Mouse (Mus musculus) stomach, embryonic 16.5 days (tissue): Measurements from ENCODE around the gene Ran. TPM values are rescaled to one million over a fixed set of nuclear protein-coding genes. Genes with fewer than 3 reads are reported as not detected.

ENCODE experiments used
- ATAC-seq: fragments of 200-750 bp; cut with Nextera tagmentation; 2 replicates; pipeline ENCODE4 v1.8.0; 2017; ENCODE audit warnings: moderate number of reproducible peaks, moderate TSS enrichment; ENCODE audit not compliant: insufficient read depth, low FRiP score
- H3K27ac ChIP-seq: fragments of 300-500 bp; sonication (generic); 2 replicates; pipeline ENCODE4 v1.5.1; 2014; ENCODE audit warnings: low read length
- H3K27me3 ChIP-seq: fragments of 300-500 bp; sonication (generic); 2 replicates; pipeline ENCODE4 v1.6.1; 2014; ENCODE audit warnings: low read length, control low read depth, mixed read lengths; ENCODE audit not compliant: control insufficient read depth, insufficient read depth
- H3K36me3 ChIP-seq: fragments of 300-500 bp; sonication (generic); 2 replicates; pipeline ENCODE4 v1.6.1; 2014; ENCODE audit warnings: low read length; ENCODE audit not compliant: control insufficient read depth, insufficient read depth
- H3K4me1 ChIP-seq: fragments of 300-500 bp; sonication (generic); 2 replicates; pipeline ENCODE4 v1.6.1; 2014; ENCODE audit warnings: low read length, control low read depth, mixed read lengths; ENCODE audit not compliant: control insufficient read depth, insufficient read depth
- H3K4me2 ChIP-seq: fragments of 300-500 bp; sonication (generic); 2 replicates; pipeline ENCODE4 v1.6.1; 2014; ENCODE audit warnings: low read depth, low read length, mixed read lengths
- H3K4me3 ChIP-seq: fragments of 300-500 bp; sonication (generic); replicated peaks from 2 replicates; pipeline ENCODE4 v1.5.1; 2014; ENCODE audit warnings: mild to moderate bottlenecking, low read length
- H3K9ac ChIP-seq: fragments of 300-500 bp; sonication (generic); 2 replicates; pipeline ENCODE4 v1.6.1; 2014; ENCODE audit warnings: low read length
- H3K9me3 ChIP-seq: fragments of 300-500 bp; sonication (generic); replicated peaks from 2 replicates; pipeline ENCODE4 v1.6.1; 2016; ENCODE audit warnings: low read length, control low read depth; ENCODE audit not compliant: control insufficient read depth
- WGBS: fragments of 180-500 bp; shearing (Covaris S2); extraction: QIAGEN DNeasy Blood & Tissue Kit; methylation state at CpG from one replicate; pipeline ENCODE4 v1.1.7; 2014; 5-methylcytosine and 5-hydroxymethylcytosine counted together
- polyA plus RNA-seq: library from polyadenylated mRNA; unstranded; fragments of >200 nt; fragmentation: Nextera tagmentation; extraction: Ambion mirVana; gene quantifications from 2 replicates; pipeline ENCODE4 v1.2.1, GENCODE M21; 2015

Ran gene
- polyA plus RNA-seq, 1 experiment from 2014 or later = 484 TPM

GRCm38 (mm10) chr5:129051910-129052309 lies 32.0 kb downstream of the Ran start:
- Histone ChIP-seq H3K36me3 (no peaks in the 10 kb centered on the region), H3K9me3 (no peaks in the 10 kb centered on the region), H3K9ac (no peak overlapping the region), H3K27me3 (no peaks in the 10 kb centered on the region), H3K4me1 (no peaks in the 10 kb centered on the region), H3K4me2 (no peak overlapping the region), H3K27ac (no peak overlapping the region), H3K4me3 (no peak overlapping the region)
- ATAC-seq = no peak
- 81% methylated on average over 3 of the region's 3 CpGs for WGBS

DNA sequence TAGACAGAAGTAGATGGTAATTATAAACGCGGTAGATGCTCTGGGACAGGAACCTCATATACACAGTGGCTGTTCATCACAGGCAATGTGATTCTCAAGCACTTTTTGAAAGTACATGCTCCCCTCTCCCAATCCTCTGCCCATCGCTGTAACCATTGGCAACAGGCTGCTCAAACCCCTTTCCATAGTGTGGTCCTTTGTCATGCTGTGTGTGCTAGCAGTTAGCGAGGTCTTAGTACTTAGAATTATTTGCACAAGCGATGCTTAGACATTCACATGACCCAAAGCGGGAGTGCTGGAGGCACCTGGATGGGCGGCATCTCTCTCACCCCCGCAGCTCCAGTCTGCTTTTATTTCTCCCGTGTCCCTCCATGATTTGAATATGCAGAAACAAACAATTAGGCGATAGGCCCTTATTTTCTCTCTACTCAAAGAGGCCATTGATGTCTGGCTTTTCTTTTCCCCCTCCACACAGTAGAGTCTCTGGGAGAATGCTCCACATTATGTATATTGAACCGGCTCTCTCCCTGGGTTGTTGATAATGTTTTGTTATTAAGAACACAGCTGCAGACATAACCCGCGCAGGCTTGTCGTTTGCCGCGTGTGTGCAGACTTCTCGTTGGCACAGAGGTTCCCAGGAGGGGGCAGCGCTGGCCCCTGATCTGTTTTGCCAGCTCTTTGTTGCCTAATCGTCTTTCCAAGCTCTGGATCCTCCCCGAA lies 32.9 kb downstream of the Ran start:
- 29% methylated on average over 20 of the region's 20 CpGs for WGBS
- Histone ChIP-seq H3K27ac (no peak overlapping the region), H3K9ac (no peak overlapping the region), H3K36me3 (no peaks in the 10 kb centered on the region), H3K4me3 (no peak overlapping the region), H3K27me3 (no peaks in the 10 kb centered on the region), H3K9me3 (no peaks in the 10 kb centered on the region), H3K4me1 (no peaks in the 10 kb centered on the region), H3K4me2 (no peak overlapping the region)
- ATAC-seq = no peak

DNA sequence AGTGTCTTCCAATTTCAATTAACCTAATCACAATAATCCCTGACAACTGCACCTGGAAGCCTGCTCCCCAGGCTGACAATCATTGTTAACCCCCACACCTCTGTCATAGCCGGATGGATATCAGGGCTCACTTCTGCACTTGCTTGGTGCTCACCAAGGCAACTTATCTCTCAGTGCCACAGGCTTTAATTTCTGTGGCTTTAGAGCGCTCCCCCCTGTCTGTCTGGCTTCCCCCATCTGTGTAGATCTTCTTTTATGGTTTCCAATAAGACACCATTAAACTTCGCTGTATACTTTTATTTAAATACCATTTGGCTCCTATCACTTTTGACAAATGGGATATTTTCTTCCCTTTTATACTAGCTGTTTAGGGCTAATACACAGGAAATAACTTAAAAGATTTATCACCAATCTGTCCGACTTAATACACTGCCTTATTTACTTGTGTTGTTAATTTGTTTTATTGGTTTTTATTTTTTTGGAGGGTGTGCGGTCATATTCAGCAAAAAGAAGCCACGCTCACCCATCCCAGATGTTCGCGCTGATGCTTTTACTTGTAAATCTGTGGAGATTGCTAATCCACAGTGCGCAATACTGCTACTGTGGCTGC lies 34.9 kb downstream of the Ran start:
- no peaks in the 10 kb centered on the region for H3K36me3 ChIP-seq
- no peak overlapping the region for H3K27ac ChIP-seq
- no peak overlapping the region for H3K4me2 ChIP-seq
- WGBS = 65% methylated on average over 9 of the region's 9 CpGs
- H3K4me1 ChIP-seq = no peaks in the 10 kb centered on the region
- no peak for ATAC-seq
- H3K9me3 ChIP-seq = no peaks in the 10 kb centered on the region
- H3K4me3 ChIP-seq = no peak overlapping the region
- no peak overlapping the region for H3K9ac ChIP-seq
- H3K27me3 ChIP-seq = no peaks in the 10 kb centered on the region

DNA sequence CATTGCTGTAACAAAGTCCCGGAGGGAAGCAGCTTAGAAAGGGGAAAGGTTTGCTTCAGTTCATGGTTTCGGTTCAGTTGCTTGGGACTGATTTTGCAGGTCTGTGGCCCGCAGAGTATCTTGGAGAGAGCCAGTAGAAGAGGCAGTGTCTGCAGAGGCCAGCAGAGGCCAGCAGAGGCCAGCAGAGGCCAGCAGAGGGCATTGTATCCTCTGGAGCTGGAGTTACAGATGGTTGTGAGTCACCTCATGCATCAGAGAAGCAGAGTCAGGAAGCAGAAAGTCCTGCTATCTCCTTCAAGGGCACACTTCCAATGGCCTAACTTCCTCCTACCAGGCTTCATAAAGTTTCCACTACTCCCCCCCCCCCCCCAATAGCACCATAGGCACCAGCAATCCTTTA lies 39.2 kb downstream of the Ran start:
- Histone ChIP-seq H3K4me1 (0 out of 2 replicates have a peak, but pooled peaks cover 3% of the 10 kb centered on the region), H3K4me2 (no peak overlapping the region), H3K27me3 (peaks cover 3% of the 10 kb centered on the region; the same call in 1 of the 2 replicates), H3K9ac (no peak overlapping the region), H3K36me3 (no peaks in the 10 kb centered on the region), H3K27ac (no peak overlapping the region), H3K4me3 (no peak overlapping the region), H3K9me3 (no peaks in the 10 kb centered on the region)
- ATAC-seq = no peak
- WGBS = 85% methylated on average over 3 of the region's 3 CpGs

DNA sequence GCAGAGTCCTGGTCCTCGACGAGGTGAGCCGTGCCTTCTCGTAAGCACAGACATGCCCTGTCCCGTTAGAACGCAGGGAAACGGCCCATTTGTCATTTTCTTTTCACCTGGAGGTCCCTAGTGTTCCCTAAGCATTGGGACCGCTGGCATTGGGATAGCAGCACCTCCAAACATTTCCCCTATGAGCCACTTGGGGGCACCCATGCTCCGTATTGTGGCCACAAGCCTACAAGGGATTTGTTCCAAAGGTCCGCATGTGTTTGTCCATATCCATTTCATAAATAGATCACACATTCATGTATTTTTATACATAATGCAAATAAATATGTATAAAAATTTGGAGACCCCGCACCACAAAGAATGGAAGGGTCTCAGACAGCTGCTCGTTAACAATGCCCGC lies 41.7 kb downstream of the Ran start:
- peaks cover 3% of the 10 kb centered on the region; the same call in 1 of the 2 replicates for H3K27me3 ChIP-seq
- H3K4me2 ChIP-seq = no peak overlapping the region
- ATAC-seq = no peak
- WGBS = 19% methylated on average over 13 of the region's 13 CpGs
- H3K9me3 ChIP-seq = no peaks in the 10 kb centered on the region
- H3K4me3 ChIP-seq = no peak overlapping the region
- H3K27ac ChIP-seq = no peak overlapping the region
- H3K4me1 ChIP-seq = 0 out of 2 replicates have a peak, but pooled peaks cover 3% of the 10 kb centered on the region
- H3K9ac ChIP-seq = no peak overlapping the region
- no peaks in the 10 kb centered on the region for H3K36me3 ChIP-seq

- H3K27ac ChIP-seq = no peak overlapping the region
- peak; percentile 30; the same call in 1 of the 2 replicates for ATAC-seq
- H3K4me2 ChIP-seq = peak overlapping the region; percentile 43
- peak overlapping the region; percentile 63; the same call in 1 of the 2 replicates for H3K9ac ChIP-seq
- H3K4me3 ChIP-seq = peak overlapping the region; percentile 26
- 0 out of 2 replicates have a peak, but pooled peaks cover 3% of the 10 kb centered on the region for H3K4me1 ChIP-seq
- WGBS = 10% methylated on average over 21 of the region's 21 CpGs
- H3K27me3 ChIP-seq = peaks cover 3% of the 10 kb centered on the region; the same call in 1 of the 2 replicates
- no peaks in the 10 kb centered on the region for H3K9me3 ChIP-seq
- no peaks in the 10 kb centered on the region for H3K36me3 ChIP-seq
Observed at GRCm38 (mm10) chr5:129063037-129063791, 43.3 kb downstream of the Ran start.

DNA sequence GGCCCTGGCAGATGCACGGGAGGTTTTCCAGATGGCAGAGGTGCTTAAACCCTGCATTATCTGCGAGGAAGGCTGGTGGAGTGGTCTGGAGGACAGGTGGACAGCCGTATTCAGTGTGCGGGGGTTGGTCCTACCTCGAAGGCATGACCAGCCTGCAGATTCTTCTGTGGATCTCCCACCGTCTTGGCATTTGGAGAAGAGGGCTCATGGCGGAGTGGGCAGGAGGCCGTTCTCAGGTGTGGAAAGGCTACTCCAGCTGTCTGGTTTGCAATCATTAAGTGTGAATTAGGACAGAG lies 43.9 kb downstream of the Ran start:
- 0 out of 2 replicates have a peak, but pooled peaks cover 3% of the 10 kb centered on the region for H3K4me1 ChIP-seq
- WGBS = 43% methylated on average over 8 of the region's 8 CpGs

GRCm38 (mm10) chr5:129064186-129064585 lies 44.3 kb downstream of the Ran start:
- H3K4me1 ChIP-seq = 0 out of 2 replicates have a peak, but pooled peaks cover 3% of the 10 kb centered on the region
- peaks cover 3% of the 10 kb centered on the region; the same call in 1 of the 2 replicates for H3K27me3 ChIP-seq
- ATAC-seq = no peak
- no peak overlapping the region for H3K9ac ChIP-seq
- no peaks in the 10 kb centered on the region for H3K9me3 ChIP-seq
- H3K4me3 ChIP-seq = no peak overlapping the region
- H3K4me2 ChIP-seq = no peak overlapping the region
- H3K27ac ChIP-seq = no peak overlapping the region
- H3K36me3 ChIP-seq = no peaks in the 10 kb centered on the region
- 62% methylated on average over 11 of the region's 11 CpGs for WGBS

More for the DNA sequence above, 43.9 kb downstream of the Ran start:
- no peak for ATAC-seq
- H3K9me3 ChIP-seq = no peaks in the 10 kb centered on the region
- H3K27me3 ChIP-seq = peaks cover 3% of the 10 kb centered on the region; the same call in 1 of the 2 replicates
- no peak overlapping the region for H3K27ac ChIP-seq
- H3K4me2 ChIP-seq = peak overlapping the region; percentile 43
- H3K4me3 ChIP-seq = peak overlapping the region; percentile 26; the same call in 1 of the 2 replicates
- no peak overlapping the region for H3K9ac ChIP-seq
- no peaks in the 10 kb centered on the region for H3K36me3 ChIP-seq

GRCm38 (mm10) chr5:129065301-129065700 lies 45.4 kb downstream of the Ran start:
- ATAC-seq = no peak

More at GRCm38 (mm10) chr5:129065301-129065700, 45.4 kb downstream of the Ran start:
- H3K9me3 ChIP-seq = no peaks in the 10 kb centered on the region
- no peak overlapping the region for H3K27ac ChIP-seq
- H3K27me3 ChIP-seq = peaks cover 3% of the 10 kb centered on the region; the same call in 1 of the 2 replicates
- no peak overlapping the region for H3K9ac ChIP-seq
- no peak overlapping the region for H3K4me3 ChIP-seq
- no peaks in the 10 kb centered on the region for H3K36me3 ChIP-seq
- H3K4me1 ChIP-seq = 0 out of 2 replicates have a peak, but pooled peaks cover 3% of the 10 kb centered on the region
- H3K4me2 ChIP-seq = no peak overlapping the region
- 80% methylated on average over 12 of the region's 12 CpGs for WGBS
